Mouse (Mus musculus) erythroblast, embryonic 14.5 days (primary cell): ENCODE results near the gene Pcsk5.

Experiments used
- GATA1 ChIP-seq: IDR thresholded peaks from 2 replicates; pipeline ENCODE4 v1.6.1; 2012; ENCODE audit warnings: low read length, inconsistent platforms, mixed read lengths
- TAL1 ChIP-seq: IDR thresholded peaks from 3 replicates; pipeline ENCODE4 v1.6.1; 2012; ENCODE audit warnings: low read length, inconsistent platforms, mixed read lengths

GRCm38 (mm10) chr19:17577412-17577811 lies 260.0 kb downstream of the Pcsk5 start:
- no peak for TF ChIP-seq GATA1
- TF ChIP-seq TAL1: no peak
